Mouse (Mus musculus) testis, adult 2 months (tissue): ENCODE measurements around the gene Bsn.

ENCODE experiments used
- CTCF ChIP-seq: fragments of 200-500 bp; IDR thresholded peaks from 2 replicates; pipeline ENCODE4 v1.5.1; 2012; ENCODE audit warnings: low read depth, mild to moderate bottlenecking, inconsistent platforms, low read length, moderate library complexity; ENCODE audit not compliant: control insufficient read depth, insufficient read depth, insufficient replicate concordance
- POLR2A ChIP-seq: fragments of 200-500 bp; IDR thresholded peaks from 2 replicates; pipeline ENCODE4 v1.6.1; 2012; ENCODE audit warnings: low read depth, mild to moderate bottlenecking, inconsistent platforms, low read length, moderate library complexity; ENCODE audit not compliant: control insufficient read depth

DNA sequence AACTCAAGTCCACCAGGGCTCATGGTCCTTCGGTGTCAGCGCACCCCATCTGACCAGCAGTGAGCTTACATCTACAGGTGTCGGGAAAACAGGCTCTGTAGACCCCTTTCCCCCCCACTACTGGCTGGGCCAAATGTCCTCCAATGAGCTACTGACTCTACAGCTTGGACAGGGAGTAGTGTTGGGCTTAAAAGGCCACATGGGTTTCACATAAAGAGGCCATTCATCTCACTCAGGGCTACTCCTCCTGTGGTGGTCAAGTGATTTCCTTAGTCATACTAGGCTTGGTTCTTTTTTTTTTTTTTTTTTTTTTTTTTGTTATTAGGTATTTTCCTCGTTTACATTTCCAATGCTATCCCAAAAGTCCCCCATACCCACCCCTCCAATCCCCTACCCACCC is 66.3 kb downstream of the Bsn start:
- no peak for TF ChIP-seq CTCF
- no peak for TF ChIP-seq POLR2A
